Mouse (Mus musculus) thymus, adult 2 months (tissue): ENCODE data around the gene Cds2.

Experiments used
- CTCF ChIP-seq: fragments of 200-500 bp; IDR thresholded peaks from 2 replicates; pipeline ENCODE4 v1.5.1; 2012; ENCODE audit warnings: mild to moderate bottlenecking, control low read depth, low read length, moderate library complexity, borderline replicate concordance; ENCODE audit not compliant: control insufficient read depth, poor library complexity, insufficient read depth; ENCODE audit errors: extremely low read depth
- POLR2A ChIP-seq: fragments of 200-500 bp; IDR thresholded peaks from 2 replicates; pipeline ENCODE4 v1.6.1; 2012; ENCODE audit warnings: mild to moderate bottlenecking, low read length, control low read depth, moderate library complexity; ENCODE audit not compliant: control insufficient read depth, poor library complexity, insufficient read depth; ENCODE audit errors: extremely low read depth

DNA sequence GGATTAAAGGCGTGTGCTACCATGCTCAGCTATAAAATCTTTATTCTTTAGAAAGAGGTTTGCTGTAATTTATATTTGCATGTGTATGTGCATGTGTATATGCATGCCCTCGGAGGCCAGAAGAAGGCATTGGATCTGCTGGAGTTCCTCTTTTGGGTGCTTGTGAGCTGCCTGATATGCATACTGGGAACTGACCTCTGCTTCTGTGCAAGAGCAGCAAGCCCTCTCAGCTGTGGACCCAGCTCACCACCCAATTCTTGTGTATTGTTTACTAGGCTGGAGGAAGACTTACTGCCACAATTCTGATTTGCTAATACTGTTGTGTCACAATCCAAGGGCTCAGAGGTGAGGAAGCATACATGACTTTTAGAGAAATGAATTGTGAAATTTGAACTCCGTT lies 3.1 kb downstream of the Cds2 start:
- TF ChIP-seq CTCF (no peak), POLR2A (no peak)
